Mouse (Mus musculus): Measurements from ENCODE around the gene Cyp2s1. TPM values are rescaled to one million over a fixed set of nuclear protein-coding genes. Genes with fewer than 3 reads are reported as not detected.

Gene Cyp2s1
- under 1 TPM; 0.57 to 0.69 TPM for total RNA-seq (2021)
- long read RNA-seq, experiment 1, result 0 reads
- long read RNA-seq, experiment 2, result 0 reads

DNA sequence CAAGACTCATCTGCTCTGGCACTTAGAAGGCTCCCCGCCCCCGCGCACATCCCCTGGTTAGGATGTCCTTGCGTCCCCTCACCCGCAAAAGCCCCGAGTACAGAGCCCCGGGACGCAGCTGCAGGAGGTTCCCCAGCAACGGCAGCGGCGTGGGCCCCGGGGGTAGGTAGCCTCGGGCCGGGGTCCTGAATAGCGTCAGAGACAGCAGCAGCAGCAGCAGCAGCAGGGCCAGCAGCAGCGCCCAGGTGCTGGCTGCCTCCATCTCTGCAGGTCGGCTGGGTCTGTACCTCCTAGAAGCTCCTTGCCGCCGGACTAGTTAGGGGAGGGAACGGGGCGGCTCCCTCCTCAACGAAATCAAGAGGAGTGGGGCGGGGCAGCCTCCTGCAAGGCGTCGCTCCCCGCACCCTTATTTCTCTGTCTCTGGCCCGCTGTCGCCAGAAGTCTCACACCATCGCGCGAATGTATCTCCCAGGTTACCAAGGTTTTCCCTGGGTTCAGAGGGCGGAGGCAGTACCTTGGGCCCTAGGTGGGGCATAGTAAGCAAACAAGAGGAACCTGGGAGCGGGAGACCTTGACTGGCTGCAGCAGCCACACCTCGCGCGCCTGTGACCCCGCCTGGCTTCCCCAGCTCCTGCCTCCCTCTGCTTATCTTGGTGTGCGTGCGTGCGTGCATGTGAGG, at the start of gene Cyp2s1:
Cyp2s1 (minus strand) TSS at position 673 of the 679 bp plus-strand sequence.
- no peak for DNase-seq (ENCODE audit: low spot score in 2 of 2)

DNA sequence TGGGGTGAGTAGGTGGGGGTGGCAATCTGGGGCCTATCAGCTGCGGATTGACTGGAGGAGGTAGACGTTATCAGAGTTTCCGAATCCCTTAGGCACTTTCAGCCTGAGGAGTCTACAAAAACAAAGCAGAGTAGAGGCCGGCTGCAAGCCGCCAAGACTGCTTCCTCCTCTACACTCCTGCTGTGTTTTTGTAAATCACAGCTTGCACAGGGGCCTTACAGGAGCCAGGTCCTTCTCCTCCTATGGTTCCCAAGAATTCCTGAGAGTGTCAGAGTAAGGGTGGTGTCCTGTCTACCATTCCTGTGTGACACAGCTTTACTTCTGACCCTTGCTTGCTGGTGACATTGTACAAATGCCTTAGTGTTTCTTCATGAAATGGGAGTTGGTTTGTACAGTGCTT, 48.1 kb upstream of the Cyp2s1 start:
- no peak for DNase-seq (ENCODE audit: low spot score in 2 of 2)

DNA sequence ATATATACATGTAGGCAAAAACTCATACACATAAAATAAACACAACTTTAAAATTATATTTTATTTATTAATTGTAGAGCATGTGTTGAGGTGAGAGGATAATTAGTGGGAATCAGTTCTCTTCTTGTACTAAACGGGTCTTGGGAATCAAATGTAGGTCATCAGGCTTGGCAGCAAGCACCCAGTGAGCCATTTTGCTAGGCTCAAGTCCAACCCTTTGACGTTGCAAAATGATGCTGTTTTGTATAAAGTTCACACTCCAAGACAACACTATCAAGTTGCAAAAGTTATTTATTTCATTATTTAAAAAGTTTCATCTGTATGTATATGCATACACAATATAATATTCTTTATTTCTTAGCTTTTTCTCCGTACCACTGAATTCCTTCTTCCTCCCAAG, 47.0 kb upstream of the Cyp2s1 start:
- DNase-seq (ENCODE audit: low spot score in 2 of 2), result no peak

GRCm38 (mm10) chr7:25862365-25862764, 45.7 kb upstream of the Cyp2s1 start:
- no peak for DNase-seq (ENCODE audit: low spot score in 2 of 2)

GRCm38 (mm10) chr7:25859962-25860870, 43.5 kb upstream of the Cyp2s1 start:
- DNase-seq (ENCODE audit: low spot score in 2 of 2), result no peak

DNA sequence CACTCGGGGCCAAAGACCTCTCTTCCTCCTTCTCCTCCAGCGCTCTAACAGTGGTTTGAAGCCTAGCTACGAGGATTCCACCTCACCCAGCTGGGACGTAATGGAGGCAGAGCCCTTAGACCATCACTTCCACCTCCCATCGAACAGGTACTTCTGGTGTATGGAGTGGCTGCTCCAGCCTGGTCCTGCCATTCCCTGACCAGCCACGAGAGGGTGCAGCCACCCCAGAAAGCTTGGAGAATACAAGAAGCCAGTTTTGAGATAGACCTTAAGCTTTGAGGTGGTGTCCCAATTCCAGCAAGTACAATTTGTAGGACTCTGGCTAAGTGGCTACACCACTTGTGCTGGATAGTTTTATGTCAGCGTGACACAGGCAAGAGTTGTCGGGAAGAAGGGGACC, 38.4 kb upstream of the Cyp2s1 start:
- DNase-seq (ENCODE audit: low spot score in 2 of 2), result peak; percentile 29 to 42

- DNase-seq (ENCODE audit: low spot score in 2 of 2), result no peak
These were observed 31.7 kb upstream of the Cyp2s1 start for GRCm38 (mm10) chr7:25848444-25848812.

DNA sequence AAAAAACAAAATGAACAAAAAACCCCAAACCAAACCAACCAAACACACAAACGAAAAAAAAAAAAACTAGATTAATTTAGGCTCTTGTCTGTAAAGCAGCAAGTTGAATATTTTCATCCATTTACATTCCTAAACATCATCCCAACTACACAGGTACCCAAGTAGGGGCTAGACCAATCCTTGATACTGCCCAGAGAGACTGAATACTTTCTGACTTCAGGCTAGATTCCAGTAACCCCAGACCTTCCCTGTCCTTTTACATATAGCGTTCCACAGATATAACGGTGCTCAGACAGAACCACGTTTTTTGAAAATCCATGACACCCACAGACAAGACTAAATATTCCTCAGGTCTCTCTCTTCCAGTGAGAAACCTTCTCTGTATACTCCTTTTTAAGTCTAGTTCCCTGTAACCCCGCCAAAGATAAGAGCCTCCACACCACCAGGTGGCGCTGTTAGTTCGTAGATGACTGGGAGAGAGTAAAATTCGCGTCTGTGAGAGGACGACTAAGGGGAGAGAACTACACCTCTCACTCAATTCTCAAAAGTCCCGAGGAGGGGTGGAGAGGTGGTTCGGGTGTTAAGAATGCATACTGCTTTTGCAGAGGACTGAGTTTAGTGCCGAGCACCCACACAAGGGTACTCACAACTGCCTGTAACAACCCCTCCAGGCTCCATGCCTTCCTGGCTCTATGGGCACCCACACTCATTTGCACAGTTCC, 31.2 kb upstream of the Cyp2s1 start:
- DNase-seq (ENCODE audit: low spot score in 2 of 2), result peak; percentile 77 to 82

- DNase-seq (ENCODE audit: low spot score in 2 of 2), result no peak
These were observed 28.2 kb upstream of the Cyp2s1 start for GRCm38 (mm10) chr7:25844885-25845284.

DNA sequence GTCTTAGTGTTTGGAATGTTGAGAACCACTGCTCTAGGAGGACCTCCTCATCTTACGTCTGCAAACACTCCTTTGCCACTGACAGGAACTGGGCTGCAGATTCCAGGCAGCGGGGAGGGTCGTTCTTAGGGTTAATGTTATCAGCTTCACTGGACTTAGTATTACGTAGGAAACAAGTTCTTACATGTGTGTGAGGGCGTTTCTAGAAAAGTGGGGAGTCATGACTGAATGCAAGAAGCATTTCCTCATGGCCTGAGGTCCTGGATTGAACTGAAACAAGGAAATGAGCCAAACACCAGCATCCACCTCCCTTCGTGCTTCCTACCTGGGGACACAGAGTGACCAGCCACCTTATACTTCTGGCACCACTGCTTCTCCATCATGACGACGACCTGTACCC, 27.7 kb upstream of the Cyp2s1 start:
- no peak for DNase-seq (ENCODE audit: low spot score in 2 of 2)

GRCm38 (mm10) chr7:25843492-25843891, 26.8 kb upstream of the Cyp2s1 start:
- no peak for DNase-seq (ENCODE audit: low spot score in 2 of 2)

DNA sequence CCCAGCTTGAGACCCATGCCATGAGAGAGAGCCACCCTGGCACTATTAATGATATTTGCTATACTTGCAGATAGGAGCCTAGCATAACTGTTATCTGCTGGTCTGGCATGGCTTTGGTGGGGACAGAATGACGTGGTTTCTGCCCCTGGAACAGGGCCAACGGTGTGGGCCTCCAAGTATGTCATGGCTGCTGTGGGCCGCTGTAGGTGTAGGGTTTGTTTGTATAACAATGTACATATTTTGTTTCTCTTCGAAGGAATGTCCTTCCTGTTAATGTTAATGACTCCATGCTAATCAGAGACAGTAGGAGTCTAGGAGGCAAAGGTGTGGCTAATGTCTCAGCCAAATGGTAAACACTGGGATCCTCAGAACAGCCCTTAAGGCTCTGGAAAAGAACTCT, 24.2 kb upstream of the Cyp2s1 start:
- no peak for DNase-seq (ENCODE audit: low spot score in 2 of 2)

DNA sequence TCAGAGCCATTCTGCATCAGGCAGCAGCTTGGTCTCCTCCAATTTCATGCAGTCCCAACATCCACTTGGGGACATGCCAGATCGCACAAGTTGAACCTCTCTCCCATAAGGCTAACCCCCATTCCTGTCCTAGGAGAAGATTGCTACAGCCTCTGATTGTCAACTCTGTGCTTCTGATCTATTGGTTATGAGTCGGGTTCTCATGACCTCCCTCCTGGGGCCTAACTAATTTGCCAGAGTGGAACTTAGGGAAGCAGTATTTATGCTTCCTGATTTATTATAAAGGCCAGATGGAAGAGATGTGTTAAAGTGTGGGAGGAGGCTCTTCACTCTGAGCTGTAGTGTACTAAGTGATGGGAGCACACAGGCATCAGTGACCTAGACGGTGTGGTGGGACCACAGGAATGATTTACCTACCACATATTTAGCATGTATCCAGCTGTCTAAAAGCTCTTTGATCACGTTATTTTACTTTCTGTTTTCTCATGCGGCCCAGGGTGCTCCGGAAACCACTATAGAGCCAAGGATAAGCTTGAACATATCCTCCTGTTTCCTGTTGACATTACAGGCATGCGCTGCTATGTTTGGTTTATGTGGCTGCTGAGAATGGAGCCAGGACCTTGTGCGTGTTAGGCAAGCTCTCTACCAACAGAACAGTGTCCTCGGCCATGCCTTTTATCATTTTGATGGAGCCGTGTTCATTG, 18.6 kb upstream of the Cyp2s1 start:
- DNase-seq (ENCODE audit: low spot score in 2 of 2), result no peak

DNA sequence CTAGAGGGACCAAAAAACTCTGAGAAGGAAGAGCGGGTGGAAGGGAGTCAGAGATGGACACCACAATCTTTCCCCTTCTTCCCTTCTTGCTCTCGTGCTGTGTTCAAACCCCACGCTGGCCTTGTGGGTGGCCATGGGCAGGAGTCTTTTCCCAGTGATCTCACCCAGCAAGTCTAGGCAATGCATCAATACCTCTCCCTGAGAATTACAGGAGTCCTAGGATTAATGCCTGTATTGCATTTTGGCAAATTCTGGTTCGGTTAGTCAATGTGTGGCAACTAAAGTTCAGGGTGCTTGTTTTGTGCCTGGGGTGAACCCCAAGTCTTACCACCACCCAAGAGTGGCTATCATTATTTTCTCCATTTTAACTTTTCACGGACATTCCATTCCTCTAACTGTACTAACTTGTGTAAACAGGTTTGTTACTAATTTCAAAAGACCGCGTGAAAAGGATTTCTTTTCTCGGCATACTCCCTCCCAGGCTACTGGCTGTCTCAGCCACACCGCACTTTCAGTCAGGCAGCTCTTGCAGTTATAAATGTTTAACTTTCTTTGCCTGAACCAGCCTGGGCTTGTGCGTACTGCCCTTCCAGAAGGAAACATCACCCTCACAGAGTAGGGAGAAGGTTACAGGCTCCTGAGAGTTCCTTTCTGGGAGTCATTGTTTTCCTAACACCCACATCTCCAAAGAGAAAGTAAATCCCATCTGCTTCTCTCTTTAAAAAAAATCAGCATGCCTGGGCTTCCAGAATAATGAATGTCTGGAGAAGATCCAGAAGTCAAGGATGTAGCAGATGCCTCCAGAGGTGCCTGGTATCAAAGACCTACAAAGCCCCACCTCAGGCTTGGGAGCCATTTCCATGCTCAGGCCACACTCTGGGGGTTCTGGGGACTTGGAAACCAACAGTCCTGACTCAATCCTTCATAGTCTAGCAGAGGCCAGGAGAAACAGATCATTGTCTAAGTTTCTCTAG, 15.1 kb upstream of the Cyp2s1 start:
- DNase-seq (ENCODE audit: low spot score in 2 of 2), result no peak

DNA sequence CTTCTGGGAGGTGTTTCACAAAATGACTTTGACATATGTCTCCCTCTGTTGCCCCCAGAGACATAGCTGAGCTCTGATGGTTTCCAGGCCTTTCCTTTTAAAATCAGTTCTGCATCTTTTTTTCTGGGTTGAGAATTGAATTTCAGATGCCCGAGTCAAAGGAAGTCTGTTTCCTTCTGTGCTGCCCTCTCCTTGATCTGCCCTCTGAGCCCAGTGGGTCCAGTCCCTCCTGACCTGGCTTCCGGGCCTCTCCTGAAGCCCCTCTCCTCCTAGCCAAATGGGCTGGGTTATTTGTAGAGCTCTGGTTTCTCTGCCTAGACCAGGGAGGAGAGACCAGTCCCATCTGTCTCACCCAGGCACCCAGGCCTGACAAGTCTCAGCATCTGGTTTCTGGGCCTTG, 13.5 kb upstream of the Cyp2s1 start:
- no peak for DNase-seq (ENCODE audit: low spot score in 2 of 2)

- no peak for DNase-seq (ENCODE audit: low spot score in 2 of 2)
These were observed 10.5 kb upstream of the Cyp2s1 start for GRCm38 (mm10) chr7:25827199-25827598.

DNA sequence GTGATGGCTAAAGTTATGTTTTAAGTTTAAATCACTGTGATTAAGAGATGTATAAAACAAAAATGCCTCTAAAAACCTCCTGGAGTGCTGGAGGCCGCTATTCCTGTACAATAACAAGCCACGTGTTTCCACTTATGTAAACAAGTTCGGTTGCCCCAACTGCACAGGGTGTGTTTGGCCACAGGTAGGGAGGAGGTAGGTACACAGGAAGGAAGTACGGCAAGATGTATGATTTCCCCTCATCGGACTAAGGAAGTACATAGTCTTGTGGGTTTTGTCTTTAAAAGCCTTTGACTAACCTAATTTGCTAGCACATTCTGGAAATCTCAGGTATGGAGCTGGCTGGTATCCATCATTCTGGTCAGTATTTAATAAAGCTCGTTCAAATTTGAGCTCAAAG, 9.3 kb upstream of the Cyp2s1 start:
- no peak for DNase-seq (ENCODE audit: low spot score in 2 of 2)

GRCm38 (mm10) chr7:25825043-25825442, 8.3 kb upstream of the Cyp2s1 start:
- DNase-seq (ENCODE audit: low spot score in 2 of 2), result no peak

- no peak for DNase-seq (ENCODE audit: low spot score in 2 of 2)
These were observed 1.1 kb downstream of the Cyp2s1 start for GRCm38 (mm10) chr7:25815571-25815970.

- no peak for DNase-seq (ENCODE audit: low spot score in 2 of 2)
These were observed 2.0 kb downstream of the Cyp2s1 start for GRCm38 (mm10) chr7:25814711-25815110.
